Mouse (Mus musculus) MEL (cell line): ENCODE measurements around the gene Prkcb. TPM values are rescaled to one million over a fixed set of nuclear protein-coding genes. Genes with fewer than 3 reads are reported as not detected.

Experiments used
- DNase-seq: peaks from one replicate; pipeline ENCODE4 v3.0.0; 2011; ENCODE audit warnings: low read depth, low spot score
- H3K27ac ChIP-seq: 2 replicates; pipeline ENCODE4 v1.5.1; 2012; ENCODE audit warnings: low read depth, mild to moderate bottlenecking, control low read depth, low read length, moderate library complexity; ENCODE audit not compliant: control insufficient read depth
- H3K27me3 ChIP-seq, 2 experiments: fragments of 150-350 bp in 1 of 2; sonication (generic) in 1 of 2; 2 replicates each; pipeline ENCODE4 v1.6.1; 2012; ENCODE audit warnings: low read length in 2 of 2, mild to moderate bottlenecking in 2 of 2, improper control_type of control experiment in 1 of 2, moderate library complexity in 1 of 2; ENCODE audit not compliant: insufficient read depth in 2 of 2, control insufficient read depth in 1 of 2
- H3K36me3 ChIP-seq, 2 experiments: 2 replicates each; pipeline ENCODE4 v1.6.1; 2012 to 2014; ENCODE audit warnings: low read length in 2 of 2, improper control_type of control experiment in 1 of 2, inconsistent platforms in 1 of 2, mild to moderate bottlenecking in 1 of 2; ENCODE audit not compliant: insufficient read depth in 2 of 2, control insufficient read depth in 1 of 2
- H3K4me1 ChIP-seq, 2 experiments: fragments of 150-350 bp in 1 of 2; sonication (generic) in 1 of 2; 2 replicates each; pipeline ENCODE4 v1.6.1; 2012; ENCODE audit warnings: low read length in 2 of 2, improper control_type of control experiment in 1 of 2, mild to moderate bottlenecking in 1 of 2; ENCODE audit not compliant: insufficient read depth in 2 of 2, control insufficient read depth in 1 of 2
- H3K4me3 ChIP-seq, 2 experiments: fragments of 150-350 bp in 1 of 2; sonication (generic) in 1 of 2; 2 replicates each; pipeline ENCODE4 v1.5.1; 2012; ENCODE audit warnings: low read depth in 2 of 2, low read length in 2 of 2, mild to moderate bottlenecking in 2 of 2, moderate library complexity in 2 of 2, control low read depth in 1 of 2, improper control_type of control experiment in 1 of 2; ENCODE audit not compliant: control insufficient read depth in 1 of 2, insufficient read depth in 1 of 2
- H3K79me2 ChIP-seq: 2 replicates; pipeline ENCODE4 v1.6.1; 2012; ENCODE audit warnings: mild to moderate bottlenecking, low read length, moderate library complexity; ENCODE audit not compliant: control insufficient read depth, poor library complexity, insufficient read depth
- H3K9ac ChIP-seq: 2 replicates; pipeline ENCODE4 v1.6.1; 2012; ENCODE audit warnings: low read depth, mild to moderate bottlenecking, control low read depth, low read length, moderate library complexity; ENCODE audit not compliant: control insufficient read depth, poor library complexity, severe bottlenecking
- H3K9me3 ChIP-seq: fragments of 150-350 bp; sonication (generic); replicated peaks from 2 replicates; pipeline ENCODE4 v1.6.1; 2012; ENCODE audit warnings: mild to moderate bottlenecking, low read length, improper control_type of control experiment, moderate library complexity; ENCODE audit not compliant: insufficient read depth
- BHLHE40 ChIP-seq: IDR thresholded peaks from 2 replicates; pipeline ENCODE4 v1.6.1; 2012; ENCODE audit warnings: low read depth, mild to moderate bottlenecking, inconsistent platforms, low read length, improper control_type of control experiment, borderline replicate concordance
- CHD2 ChIP-seq: IDR thresholded peaks from 2 replicates; pipeline ENCODE4 v1.6.1; 2011; ENCODE audit warnings: low read length, improper control_type of control experiment
- E2F4 ChIP-seq: IDR thresholded peaks from 2 replicates; pipeline ENCODE4 v1.6.1; 2011; ENCODE audit warnings: low read depth, low read length, improper control_type of control experiment, borderline replicate concordance
- GATA1 ChIP-seq: IDR thresholded peaks from 2 replicates; pipeline ENCODE4 v1.6.1; 2011; ENCODE audit warnings: low read depth, low read length, improper control_type of control experiment
- MAX ChIP-seq: IDR thresholded peaks from 2 replicates; pipeline ENCODE4 v1.6.1; 2011; ENCODE audit warnings: low read length, improper control_type of control experiment
- MYB ChIP-seq: IDR thresholded peaks from 2 replicates; pipeline ENCODE4 v1.6.1; 2011; ENCODE audit warnings: mild to moderate bottlenecking, low read depth, low read length, improper control_type of control experiment
- MYC ChIP-seq: IDR thresholded peaks from 2 replicates; pipeline ENCODE4 v1.6.1; 2011; ENCODE audit warnings: low read depth, mild to moderate bottlenecking, low read length, improper control_type of control experiment, moderate library complexity
- NRF1 ChIP-seq: IDR thresholded peaks from 2 replicates; pipeline ENCODE4 v1.6.1; 2014; ENCODE audit warnings: low read depth, mild to moderate bottlenecking, inconsistent platforms, low read length, improper control_type of control experiment, moderate library complexity; ENCODE audit not compliant: poor library complexity, insufficient read depth, severe bottlenecking
- POLR2A ChIP-seq, 2 experiments: IDR thresholded peaks; 2 replicates each; pipeline ENCODE4 v1.6.1; 2011 to 2012; ENCODE audit warnings: low read length in 2 of 2, mild to moderate bottlenecking in 2 of 2, control low read depth in 1 of 2, improper control_type of control experiment in 1 of 2, low read depth in 1 of 2, moderate library complexity in 1 of 2; ENCODE audit not compliant: control insufficient read depth in 1 of 2, insufficient read depth in 1 of 2, poor library complexity in 1 of 2
- POLR2AphosphoS5 ChIP-seq: IDR thresholded peaks from 2 replicates; pipeline ENCODE4 v1.6.1; 2012; ENCODE audit warnings: low read depth, borderline replicate concordance, mild to moderate bottlenecking, inconsistent platforms, low read length, moderate library complexity, mixed read lengths
- RAD21 ChIP-seq: IDR thresholded peaks from 2 replicates; pipeline ENCODE4 v1.6.1; 2011; ENCODE audit warnings: mild to moderate bottlenecking, low read depth, low read length, improper control_type of control experiment
- RCOR1 ChIP-seq: IDR thresholded peaks from 2 replicates; pipeline ENCODE4 v1.6.1; 2012; ENCODE audit warnings: low read depth, mild to moderate bottlenecking, inconsistent platforms, low read length, improper control_type of control experiment
- SIN3A ChIP-seq: IDR thresholded peaks from 2 replicates; pipeline ENCODE4 v1.6.1; 2012; ENCODE audit warnings: low read length, improper control_type of control experiment, inconsistent platforms
- SMC3 ChIP-seq: IDR thresholded peaks from 2 replicates; pipeline ENCODE4 v1.6.1; 2011; ENCODE audit warnings: low read depth, low read length, improper control_type of control experiment
- TAL1 ChIP-seq: IDR thresholded peaks from 2 replicates; pipeline ENCODE4 v1.6.1; 2012; ENCODE audit warnings: mild to moderate bottlenecking, inconsistent platforms, low read length, moderate library complexity, mixed read lengths
- ZC3H11A ChIP-seq: IDR thresholded peaks from 2 replicates; pipeline ENCODE4 v1.6.1; 2012; ENCODE audit warnings: low read depth, mild to moderate bottlenecking, inconsistent platforms, low read length, improper control_type of control experiment
- ZKSCAN1 ChIP-seq: IDR thresholded peaks from 2 replicates; pipeline ENCODE4 v1.6.1; 2012; ENCODE audit warnings: low read depth, mild to moderate bottlenecking, inconsistent platforms, low read length, improper control_type of control experiment, moderate library complexity
- ZMIZ1 ChIP-seq: IDR thresholded peaks from 2 replicates; pipeline ENCODE4 v1.6.1; 2012; ENCODE audit warnings: low read depth, mild to moderate bottlenecking, inconsistent platforms, low read length, improper control_type of control experiment, moderate library complexity
- polyA plus RNA-seq, 2 experiments: library from polyadenylated mRNA; stranded (reverse) in 1 of 2; unstranded in 1 of 2; fragments of >175 nt in 1 of 2; fragments of >200 nt in 1 of 2; gene quantifications; 2 replicates each; pipeline versions ENCODE4 v1.2.1 to v1.2.4; 2012; ENCODE audit warnings: low replicate concordance in 2 of 2, low read depth in 1 of 2; ENCODE audit not compliant: insufficient read length in 2 of 2, insufficient read depth in 1 of 2, missing spikeins in 1 of 2
- total RNA-seq: library from RNA; depleted of rRNA; stranded (reverse); fragments of 300-350 nt; gene quantifications from 2 replicates; pipeline ENCODE4 v1.2.3, GENCODE M21; 2012

Gene Prkcb
- total and polyA plus RNA-seq, 3 experiments = not detected

GRCm38 (mm10) chr7:122595897-122596296 lies 307.3 kb downstream of the Prkcb start:
- H3K4me3 ChIP-seq = no peak overlapping the region
- DNase-seq = no peak
- no peaks in the 10 kb centered on the region for H3K9me3 ChIP-seq
- no peak overlapping the region for H3K9ac ChIP-seq
- TF ChIP-seq MAX = no peak
- TF ChIP-seq POLR2A (IDR thresholded peaks at IDR 0.05; ENCODE audit: control insufficient read depth in 1 of 2, insufficient read depth in 1 of 2, low read depth in 1 of 2, low read length in 2 of 2, poor library complexity in 1 of 2) = no peak
- no peaks in the 10 kb centered on the region for H3K36me3 ChIP-seq
- no peak overlapping the region for H3K27ac ChIP-seq
- H3K27me3 ChIP-seq = no peaks in the 10 kb centered on the region; a peak in 1 of 4 replicates
- no peaks in the 10 kb centered on the region for H3K79me2 ChIP-seq
- H3K4me1 ChIP-seq = no peaks in the 10 kb centered on the region

- Histone ChIP-seq H3K9me3 (no peaks in the 10 kb centered on the region), H3K4me3 (no peak overlapping the region), H3K9ac (no peak overlapping the region), H3K27me3 (no peaks in the 10 kb centered on the region; a peak in 1 of 4 replicates), H3K27ac (no peak overlapping the region), H3K4me1 (no peaks in the 10 kb centered on the region), H3K36me3 (no peaks in the 10 kb centered on the region), H3K79me2 (no peaks in the 10 kb centered on the region)
- TF ChIP-seq CHD2 (no peak), GATA1 (no peak), POLR2AphosphoS5 (no peak), MYC (no peak), ZKSCAN1 (no peak), ZC3H11A (no peak), ZMIZ1 (no peak), MYB (no peak), E2F4 (no peak), TAL1 (no peak), SIN3A (no peak), SMC3 (no peak), BHLHE40 (no peak), NRF1 (no peak), RCOR1 (no peak), RAD21 (no peak)
- DNase-seq = no peak
These were observed 308.1 kb downstream of the Prkcb start for GRCm38 (mm10) chr7:122596596-122597170.
